Mouse (Mus musculus): ENCODE results near the gene Hoxc9.

Hoxc9 gene

GRCm38 (mm10) chr15:102976171-102976570 is at the start of gene Hoxc9:
Gene Hoxc9 (plus strand): TSS chr15:102976439.
- no peak for DNase-seq (ENCODE audit: low spot score)

GRCm38 (mm10) chr15:102927032-102927645 is 49.1 kb upstream of the Hoxc9 start:
- DNase-seq (ENCODE audit: low spot score), result no peak

GRCm38 (mm10) chr15:102931706-102932358 is 44.4 kb upstream of the Hoxc9 start:
- DNase-seq (ENCODE audit: low spot score), result no peak

- DNase-seq (ENCODE audit: low spot score), result no peak
Observed at GRCm38 (mm10) chr15:102934438-102934837, 41.8 kb upstream of the Hoxc9 start.

GRCm38 (mm10) chr15:102934897-102935296 is 41.3 kb upstream of the Hoxc9 start:
- no peak for DNase-seq (ENCODE audit: low spot score)

- DNase-seq (ENCODE audit: low spot score), result no peak
Observed at GRCm38 (mm10) chr15:102936279-102936972, 39.8 kb upstream of the Hoxc9 start, which contains the start of gene Hoxc12. Gene Hoxc12 (plus strand): TSS chr15:102936757.

- DNase-seq (ENCODE audit: low spot score), result no peak
Observed at GRCm38 (mm10) chr15:102937036-102937666, 39.1 kb upstream of the Hoxc9 start.

GRCm38 (mm10) chr15:102939256-102940155 is 36.7 kb upstream of the Hoxc9 start:
- DNase-seq (ENCODE audit: low spot score), result no peak

- DNase-seq (ENCODE audit: low spot score), result no peak
Observed at GRCm38 (mm10) chr15:102942739-102943467, 33.3 kb upstream of the Hoxc9 start.

- no peak for DNase-seq (ENCODE audit: low spot score)
Observed at GRCm38 (mm10) chr15:102943468-102943813, 32.8 kb upstream of the Hoxc9 start.

- DNase-seq (ENCODE audit: low spot score), result no peak
Observed at GRCm38 (mm10) chr15:102945185-102946077, 30.8 kb upstream of the Hoxc9 start.

- DNase-seq (ENCODE audit: low spot score), result no peak
Observed at GRCm38 (mm10) chr15:102947276-102947675, 29.0 kb upstream of the Hoxc9 start.

- DNase-seq (ENCODE audit: low spot score), result no peak
Observed at GRCm38 (mm10) chr15:102948842-102949241, 27.4 kb upstream of the Hoxc9 start.

GRCm38 (mm10) chr15:102949696-102950095 is 26.5 kb upstream of the Hoxc9 start:
- DNase-seq (ENCODE audit: low spot score), result no peak

GRCm38 (mm10) chr15:102950877-102951276 is 25.4 kb upstream of the Hoxc9 start:
- no peak for DNase-seq (ENCODE audit: low spot score)

- DNase-seq (ENCODE audit: low spot score), result no peak
Observed at GRCm38 (mm10) chr15:102953561-102953960, 22.7 kb upstream of the Hoxc9 start.

GRCm38 (mm10) chr15:102954192-102955006 is 21.8 kb upstream of the Hoxc9 start, which contains the start of gene Hoxc11:
Gene Hoxc11 (plus strand): TSS chr15:102954427.
- DNase-seq (ENCODE audit: low spot score), result no peak

- DNase-seq (ENCODE audit: low spot score), result no peak
Observed at GRCm38 (mm10) chr15:102955007-102955382, 21.2 kb upstream of the Hoxc9 start.
